Mouse (Mus musculus): Measurements from ENCODE around the gene Faap100. TPM values are rescaled to one million over a fixed set of nuclear protein-coding genes. Genes with fewer than 3 reads are reported as not detected.

Gene Faap100
- total and polyA plus RNA-seq, 2 experiments from 2014 or later = 28.6 to 70.5 TPM

DNA sequence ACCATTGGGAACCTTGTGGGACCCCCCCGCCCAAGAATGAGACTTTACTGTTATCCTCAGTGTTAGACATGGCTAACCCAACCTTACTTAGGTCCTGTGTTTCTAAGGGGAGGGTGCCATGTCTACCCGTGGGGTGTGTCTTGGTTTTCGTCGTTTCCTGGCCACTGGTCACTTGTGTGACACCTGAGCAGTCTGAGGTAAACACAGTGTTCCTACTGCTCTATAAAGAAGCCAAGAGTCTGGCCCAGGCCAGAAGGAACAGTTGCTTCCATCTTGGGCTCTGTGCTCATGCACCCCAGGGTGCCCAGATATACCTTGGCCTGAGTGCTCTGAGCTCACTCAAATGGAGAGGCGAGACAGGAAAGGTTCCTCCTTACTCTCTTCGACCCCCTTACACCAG lies 15.7 kb downstream of the Faap100 start:
- Histone ChIP-seq H3K27ac (ENCODE audit: low read depth) (no peak overlapping the region), H3K9ac (replicated peaks; ENCODE audit: low read depth, low read length) (no peak overlapping the region), H3K4me3 (ENCODE audit: low read depth, low read length) (no peak overlapping the region), H3K27me3 (ENCODE audit: control insufficient read depth, insufficient read depth, low read length) (no peaks in the 10 kb centered on the region; the same call in 1 of the 2 replicates), H3K4me1 (ENCODE audit: control insufficient read depth, insufficient read depth) (peaks cover 25% of the 10 kb centered on the region), H3K9me3 (replicated peaks; ENCODE audit: control insufficient read depth, low read length) (no peaks in the 10 kb centered on the region), H3K36me3 (replicated peaks; ENCODE audit: control insufficient read depth, insufficient read depth, low read length) (no peaks in the 10 kb centered on the region), H3K4me2 (ENCODE audit: low read depth, low read length) (no peak overlapping the region)
- DNase-seq (ENCODE audit: low spot score) = no peak
- WGBS = 77% methylated on average over 6 of the region's 6 CpGs
- ATAC-seq (ENCODE audit: insufficient read depth, low read depth) = no peak
- TF ChIP-seq CTCF (IDR thresholded peaks at IDR 0.05; ENCODE audit: low read depth) (no peak), EP300 (IDR thresholded peaks at IDR 0.05; ENCODE audit: low read depth) (no peak)

DNA sequence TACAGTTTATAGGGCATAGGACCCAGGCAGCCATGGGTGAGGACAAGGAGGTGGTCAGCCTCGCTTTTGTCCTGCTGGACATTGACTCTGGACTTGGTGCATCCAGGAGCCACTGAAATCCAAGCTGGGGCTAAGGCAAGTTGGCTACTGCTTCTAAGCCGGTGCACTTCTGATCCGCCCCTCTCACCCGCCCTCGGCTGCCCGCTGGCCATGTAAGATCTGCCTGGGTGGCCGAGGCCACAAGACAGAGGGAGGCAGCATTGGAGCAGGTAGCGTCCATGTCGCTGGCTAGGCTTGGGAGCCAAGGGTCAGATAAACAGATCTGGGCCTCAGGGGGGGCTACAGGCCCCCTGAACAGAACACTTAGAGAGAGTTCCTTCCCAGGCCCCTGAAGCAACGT lies 17.3 kb downstream of the Faap100 start, which contains the start of gene Fscn2:
Gene Fscn2 (plus strand): TSS at position 240 of the 400 bp plus-strand sequence.
- H3K4me1 ChIP-seq (ENCODE audit: control insufficient read depth, insufficient read depth) = peaks cover 29% of the 10 kb centered on the region
- ATAC-seq (ENCODE audit: insufficient read depth, low read depth) (no peak), DNase-seq (ENCODE audit: low spot score) (no peak)
- no peaks in the 10 kb centered on the region for H3K9me3 ChIP-seq (replicated peaks; ENCODE audit: control insufficient read depth, low read length)
- H3K36me3 ChIP-seq (replicated peaks; ENCODE audit: control insufficient read depth, insufficient read depth, low read length) = no peaks in the 10 kb centered on the region
- no peak within 1 kb of the TSS for H3K27ac ChIP-seq (ENCODE audit: low read depth)
- no peak within 1 kb of the TSS for H3K4me2 ChIP-seq (ENCODE audit: low read depth, low read length)
- no peak within 1 kb of the TSS for H3K9ac ChIP-seq (replicated peaks; ENCODE audit: low read depth, low read length)
- WGBS = 85% methylated on average over 10 of the region's 10 CpGs
- TF ChIP-seq CTCF (IDR thresholded peaks at IDR 0.05; ENCODE audit: low read depth) (no peak), EP300 (IDR thresholded peaks at IDR 0.05; ENCODE audit: low read depth) (no peak)
- H3K27me3 ChIP-seq (ENCODE audit: control insufficient read depth, insufficient read depth, low read length) = no peaks in the 10 kb centered on the region; the same call in 1 of the 2 replicates
- H3K4me3 ChIP-seq (ENCODE audit: low read depth, low read length) = no peak within 1 kb of the TSS

DNA sequence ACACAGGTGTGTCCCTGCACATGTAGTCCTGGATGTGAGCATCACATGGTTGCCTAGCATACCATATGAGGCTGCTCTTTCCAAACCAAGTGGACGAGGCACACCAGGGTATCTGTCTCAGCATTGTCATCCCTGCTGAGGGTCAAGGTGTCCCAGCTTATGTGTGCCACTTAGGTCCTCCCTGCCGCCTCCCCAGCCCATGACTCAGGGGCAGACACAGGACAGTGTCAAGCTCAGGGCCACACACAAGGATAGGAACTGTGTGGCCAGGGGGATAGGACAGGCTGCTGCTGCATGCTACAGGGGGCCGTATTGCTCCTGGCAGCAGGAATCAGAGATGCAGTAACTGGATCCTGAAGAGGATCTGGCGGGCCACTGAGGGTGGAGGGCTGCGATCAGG lies 17.8 kb downstream of the Faap100 start:
- no peak overlapping the region for H3K27ac ChIP-seq (ENCODE audit: low read depth)
- no peak overlapping the region for H3K4me3 ChIP-seq (ENCODE audit: low read depth, low read length)

DNA sequence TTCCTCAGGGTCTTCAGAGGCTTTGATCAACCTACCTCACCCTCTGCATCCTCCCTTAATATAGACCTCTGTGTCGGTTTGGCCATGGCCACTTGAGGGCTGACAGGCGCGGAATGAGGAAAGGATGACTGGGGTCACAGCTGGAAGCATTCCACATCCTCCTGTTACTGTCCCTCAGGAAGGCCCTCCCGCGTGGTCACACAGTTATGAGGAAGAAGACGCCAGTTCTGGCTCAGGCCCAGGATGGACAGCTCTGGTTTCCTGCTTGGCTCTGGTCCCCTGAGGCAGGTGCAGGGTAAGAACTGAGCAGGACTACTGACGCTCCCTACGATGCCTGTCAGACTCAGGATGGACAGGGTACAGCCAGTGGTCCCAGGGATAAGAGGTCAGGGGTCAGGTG lies 18.5 kb downstream of the Faap100 start:
- peaks cover 25% of the 10 kb centered on the region for H3K4me1 ChIP-seq (ENCODE audit: control insufficient read depth, insufficient read depth)
- DNase-seq (ENCODE audit: low spot score) (peak; percentile 25), ATAC-seq (ENCODE audit: insufficient read depth, low read depth) (peak; percentile 24)
- no peaks in the 10 kb centered on the region for H3K36me3 ChIP-seq (replicated peaks; ENCODE audit: control insufficient read depth, insufficient read depth, low read length)
- no peak overlapping the region for H3K9ac ChIP-seq (replicated peaks; ENCODE audit: low read depth, low read length)
- no peak overlapping the region for H3K4me3 ChIP-seq (ENCODE audit: low read depth, low read length)
- no peaks in the 10 kb centered on the region; the same call in 1 of the 2 replicates for H3K27me3 ChIP-seq (ENCODE audit: control insufficient read depth, insufficient read depth, low read length)
- TF ChIP-seq EP300 (IDR thresholded peaks at IDR 0.05; ENCODE audit: low read depth) (no peak), CTCF (IDR thresholded peaks at IDR 0.05; ENCODE audit: low read depth) (no peak)
- no peak overlapping the region for H3K27ac ChIP-seq (ENCODE audit: low read depth)
- no peak overlapping the region for H3K4me2 ChIP-seq (ENCODE audit: low read depth, low read length)
- WGBS = 17% methylated on average over 8 of the region's 8 CpGs
- H3K9me3 ChIP-seq (replicated peaks; ENCODE audit: control insufficient read depth, low read length) = no peaks in the 10 kb centered on the region

More for the DNA sequence above, 17.8 kb downstream of the Faap100 start:
- H3K4me2 ChIP-seq (ENCODE audit: low read depth, low read length) = no peak overlapping the region
- DNase-seq (ENCODE audit: low spot score) (no peak), ATAC-seq (ENCODE audit: insufficient read depth, low read depth) (no peak)
- no peaks in the 10 kb centered on the region for H3K36me3 ChIP-seq (replicated peaks; ENCODE audit: control insufficient read depth, insufficient read depth, low read length)
- no peaks in the 10 kb centered on the region for H3K9me3 ChIP-seq (replicated peaks; ENCODE audit: control insufficient read depth, low read length)
- peaks cover 25% of the 10 kb centered on the region for H3K4me1 ChIP-seq (ENCODE audit: control insufficient read depth, insufficient read depth)
- 86% methylated on average over 5 of the region's 5 CpGs for WGBS
- no peaks in the 10 kb centered on the region; the same call in 1 of the 2 replicates for H3K27me3 ChIP-seq (ENCODE audit: control insufficient read depth, insufficient read depth, low read length)
- TF ChIP-seq CTCF (IDR thresholded peaks at IDR 0.05; ENCODE audit: low read depth) (no peak), EP300 (IDR thresholded peaks at IDR 0.05; ENCODE audit: low read depth) (no peak)
- no peak overlapping the region for H3K9ac ChIP-seq (replicated peaks; ENCODE audit: low read depth, low read length)

DNA sequence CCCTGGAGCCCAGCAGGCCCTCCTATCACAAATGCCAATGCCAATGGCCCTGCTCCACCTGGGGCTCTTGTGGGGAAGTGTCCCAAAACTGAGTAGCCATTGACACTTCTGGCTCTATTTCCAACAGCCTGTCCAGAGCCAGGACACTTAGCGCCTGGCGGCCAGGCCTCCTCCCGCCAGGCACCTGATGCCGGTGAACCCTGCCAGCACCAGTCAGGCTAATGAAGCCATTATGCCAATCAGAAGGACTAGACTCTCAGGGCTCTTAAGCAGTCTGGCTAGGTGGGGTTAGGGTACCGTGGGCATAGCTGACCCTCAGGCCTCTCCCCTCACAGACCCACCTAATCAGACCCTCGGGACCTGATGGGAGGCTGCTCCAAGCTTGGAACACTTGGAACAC lies 19.2 kb downstream of the Faap100 start:
- DNase-seq (ENCODE audit: low spot score) (no peak), ATAC-seq (ENCODE audit: insufficient read depth, low read depth) (no peak)
- peaks cover 25% of the 10 kb centered on the region for H3K4me1 ChIP-seq (ENCODE audit: control insufficient read depth, insufficient read depth)
- H3K4me3 ChIP-seq (ENCODE audit: low read depth, low read length) = no peak overlapping the region
- H3K36me3 ChIP-seq (replicated peaks; ENCODE audit: control insufficient read depth, insufficient read depth, low read length) = no peaks in the 10 kb centered on the region
- TF ChIP-seq EP300 (IDR thresholded peaks at IDR 0.05; ENCODE audit: low read depth) = no peak
- no peak for TF ChIP-seq CTCF (IDR thresholded peaks at IDR 0.05; ENCODE audit: low read depth)
- WGBS = 63% methylated on average over 6 of the region's 6 CpGs
- no peak overlapping the region for H3K9ac ChIP-seq (replicated peaks; ENCODE audit: low read depth, low read length)
- H3K9me3 ChIP-seq (replicated peaks; ENCODE audit: control insufficient read depth, low read length) = no peaks in the 10 kb centered on the region
- no peak overlapping the region for H3K4me2 ChIP-seq (ENCODE audit: low read depth, low read length)
- no peaks in the 10 kb centered on the region; the same call in 1 of the 2 replicates for H3K27me3 ChIP-seq (ENCODE audit: control insufficient read depth, insufficient read depth, low read length)
- no peak overlapping the region for H3K27ac ChIP-seq (ENCODE audit: low read depth)

Measured in heart, postnatal 0 days (tissue).